Mouse (Mus musculus): ENCODE measurements around the gene Klhl32. TPM values are rescaled to one million over a fixed set of nuclear protein-coding genes. Genes with fewer than 3 reads are reported as not detected.

Gene Klhl32
- total RNA-seq, 2 experiments from 2014 or later, result 13.4 to 15.2 TPM

DNA sequence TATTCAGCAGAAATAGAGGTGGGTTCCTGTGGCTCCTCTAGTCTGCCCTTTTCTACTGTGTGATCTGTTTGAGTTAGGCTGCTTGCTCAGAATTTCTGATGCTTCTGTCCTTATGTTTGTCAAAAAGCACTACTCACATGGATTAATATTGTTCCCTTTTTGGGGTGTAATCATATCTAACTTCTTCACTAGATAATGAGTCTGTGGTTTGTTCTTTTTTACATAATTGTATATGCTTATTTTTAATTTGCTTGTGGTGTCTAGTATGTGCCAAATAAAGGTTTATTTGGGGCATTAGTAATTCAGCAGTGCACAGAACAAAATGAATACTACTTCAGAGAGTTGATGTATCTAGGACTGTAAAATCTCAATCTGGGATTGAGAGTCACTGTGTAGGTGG lies 256.1 kb downstream of the Klhl32 start:
- intact Hi-C loops (cut with DNase I), result no loop called here
- DNase-seq (ENCODE audit: low spot score in 2 of 2), result no peak

- intact Hi-C loops (cut with DNase I), result no loop called here
- DNase-seq (ENCODE audit: low spot score in 2 of 2), result no peak
Measured at GRCm38 (mm10) chr4:24583997-24584396, 266.9 kb downstream of the Klhl32 start.

GRCm38 (mm10) chr4:24582295-24582694 lies 268.6 kb downstream of the Klhl32 start:
- DNase-seq (ENCODE audit: low spot score in 2 of 2), result no peak
- intact Hi-C loops (cut with DNase I), result no loop called here

DNA sequence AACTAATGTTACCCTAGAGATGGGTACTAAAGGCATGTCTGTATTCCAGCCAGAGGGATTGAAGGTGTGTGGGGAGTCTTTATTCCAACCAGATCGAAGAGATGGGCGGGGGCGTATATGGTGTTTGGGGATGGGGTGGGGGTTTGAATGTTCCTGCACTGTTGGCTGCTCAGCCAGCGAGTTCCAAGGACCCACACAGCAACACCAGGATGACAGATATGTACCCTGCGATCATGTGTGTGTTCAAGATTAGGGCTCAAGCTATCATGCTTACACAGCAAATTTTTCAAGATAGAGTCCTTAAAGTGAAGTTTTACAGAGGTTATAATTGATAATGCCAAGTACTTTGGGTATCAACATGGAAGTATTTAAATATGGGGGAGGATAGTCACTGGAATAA lies 273.3 kb downstream of the Klhl32 start:
- intact Hi-C loops (cut with DNase I), result no loop called here

DNA sequence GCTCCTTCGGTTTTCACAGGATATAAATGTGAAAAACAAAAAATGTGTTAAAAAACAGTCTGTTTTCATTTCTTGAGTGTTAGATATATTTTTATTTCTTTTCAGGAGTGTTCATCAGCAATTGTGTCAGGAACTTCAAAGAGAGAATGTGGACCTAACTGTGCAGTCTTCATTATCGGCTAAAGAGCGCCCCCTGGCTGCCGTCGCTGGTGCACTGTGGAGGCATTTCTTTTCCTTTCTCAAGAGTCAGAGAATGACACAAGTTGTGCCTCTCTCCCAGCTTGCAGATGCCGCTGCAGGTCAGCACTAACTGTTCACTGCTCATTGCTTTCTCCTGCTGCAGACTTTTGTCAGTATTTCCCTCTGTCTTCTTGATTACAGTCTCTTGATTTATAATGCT lies 276.6 kb downstream of the Klhl32 start:
- peak; percentile 77 to 84 for DNase-seq (ENCODE audit: low spot score in 2 of 2)
- intact Hi-C loops (cut with DNase I), result loop anchor here (5.0 kb wide), 1 partner anchor 327 kb away; no protein-coding TSS in a partner anchor

More for the DNA sequence above, 273.3 kb downstream of the Klhl32 start:
- DNase-seq (ENCODE audit: low spot score in 2 of 2), result no peak

DNA sequence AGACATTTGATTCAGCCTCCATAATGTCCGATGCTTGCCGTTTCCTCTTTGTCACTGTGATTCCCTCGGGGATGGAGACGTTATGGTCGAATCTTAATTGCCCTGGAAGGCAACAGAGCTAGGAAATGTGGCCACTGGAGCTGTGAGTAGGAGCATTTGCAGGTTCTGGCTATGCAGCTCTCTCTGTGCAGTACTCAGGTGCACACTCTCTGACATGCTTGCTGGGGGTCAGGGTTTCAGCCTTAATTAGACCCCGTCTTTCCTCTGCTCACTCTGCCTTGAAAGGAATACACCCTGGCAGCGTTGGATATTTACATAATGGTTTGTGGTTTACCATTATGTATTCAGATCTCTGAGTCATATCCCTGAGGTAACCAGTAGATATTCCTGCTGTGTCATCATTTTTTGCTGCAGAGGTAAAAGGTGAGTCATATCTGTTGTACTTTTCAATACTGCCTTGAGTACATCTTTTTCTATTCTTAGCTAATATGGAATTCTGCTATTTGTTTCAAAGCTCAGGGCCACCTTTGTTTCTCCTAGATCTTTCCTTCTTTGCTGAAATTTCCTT lies 281.9 kb downstream of the Klhl32 start:
- intact Hi-C loops (cut with DNase I), result no loop called here
- DNase-seq (ENCODE audit: low spot score in 2 of 2), result no peak

DNA sequence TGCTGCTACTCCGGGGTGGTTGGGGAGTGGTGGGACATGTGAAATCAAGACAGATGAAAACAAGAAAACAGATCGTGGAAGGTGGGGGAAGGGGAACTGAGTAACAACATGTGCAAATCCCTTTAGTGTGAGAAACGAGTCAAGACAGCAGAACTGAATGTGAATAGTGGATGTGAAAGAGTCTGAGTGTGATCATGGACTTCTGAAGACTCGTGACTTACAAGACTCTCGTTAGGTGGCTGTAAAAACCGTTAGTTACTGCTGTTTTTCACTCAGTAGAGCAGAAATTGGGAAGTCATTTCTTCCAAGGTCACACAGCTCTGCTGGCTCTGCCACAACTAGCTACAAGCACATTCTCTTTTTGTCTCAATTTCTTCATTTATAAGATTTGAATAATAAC lies 282.9 kb downstream of the Klhl32 start:
- intact Hi-C loops (cut with DNase I), result no loop called here
- no peak for DNase-seq (ENCODE audit: low spot score in 2 of 2)

Other genes starting within 250 kb of the Klhl32 start
- gene Ndufaf4, start 47.0 kb upstream of the Klhl32 start, total RNA-seq (2021), result 10 to 100 TPM; 31.2 to 37.4 TPM
- 10 to 100 TPM; 14.4 to 16.7 TPM for gene Gpr63, start 115.3 kb upstream of the Klhl32 start, total RNA-seq (2021)